Mouse (Mus musculus) central nervous system, embryonic 11.5 days (tissue): ENCODE data around the gene Ccdc189. TPM values are rescaled to one million over a fixed set of nuclear protein-coding genes. Genes with fewer than 3 reads are reported as not detected.

ENCODE experiments used
- polyA plus RNA-seq: library from polyadenylated mRNA; depleted of rRNA; stranded (reverse); fragments of >200 nt; gene quantifications from 2 replicates; pipeline ENCODE4 v1.2.3, GENCODE M21; 2012; rRNA removed

Gene Ccdc189
- 13.9 and 14.3 TPM in 2 replicates for polyA plus RNA-seq

DNA sequence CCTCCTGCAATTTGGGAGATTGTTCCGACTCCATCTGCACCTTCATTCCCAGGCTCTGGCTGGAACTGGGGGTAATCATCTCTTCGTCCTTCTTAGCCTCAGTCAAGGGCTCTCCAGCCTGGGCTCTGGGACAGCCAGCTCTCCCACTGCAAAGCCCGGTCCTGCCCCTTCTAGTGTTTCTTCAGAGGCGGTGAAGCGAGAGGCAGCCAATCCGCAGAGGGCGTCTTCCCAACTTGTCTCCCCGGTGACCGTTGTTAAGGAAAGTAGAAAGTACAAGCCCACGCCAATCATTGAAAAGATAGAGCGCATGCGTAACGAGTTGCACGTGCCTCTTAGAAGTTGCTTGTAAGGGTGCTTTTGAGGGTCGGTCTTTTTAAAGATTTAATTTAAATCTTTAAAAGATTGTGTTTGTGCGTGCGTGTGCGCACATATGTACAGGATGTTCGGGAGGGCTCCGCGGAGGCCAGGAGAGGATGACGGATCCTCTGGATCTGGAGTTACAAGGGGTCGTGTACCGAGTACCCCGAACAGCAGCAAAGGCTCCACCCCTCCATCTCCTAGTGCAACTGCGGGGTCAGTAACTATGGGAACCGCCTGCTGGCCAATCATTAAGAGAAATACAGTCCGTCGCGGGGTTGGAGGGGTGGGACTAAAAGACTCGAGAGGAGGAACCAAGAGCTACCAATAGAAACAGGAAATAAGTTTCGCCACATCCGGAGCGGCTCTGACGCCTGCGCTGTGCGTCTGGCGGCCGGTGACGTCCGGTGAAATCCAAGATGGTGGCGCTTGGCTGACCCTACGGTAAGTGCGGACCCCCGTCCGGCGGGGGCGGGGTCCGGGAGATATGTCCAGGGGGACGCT is at the start of gene Ccdc189, which contains the start of gene Rnf40:
Gene Ccdc189 (minus strand): TSS at position 585 of the 861 bp plus-strand sequence.
Gene Rnf40 (plus strand): TSS at position 757 of the 861 bp plus-strand sequence.

DNA sequence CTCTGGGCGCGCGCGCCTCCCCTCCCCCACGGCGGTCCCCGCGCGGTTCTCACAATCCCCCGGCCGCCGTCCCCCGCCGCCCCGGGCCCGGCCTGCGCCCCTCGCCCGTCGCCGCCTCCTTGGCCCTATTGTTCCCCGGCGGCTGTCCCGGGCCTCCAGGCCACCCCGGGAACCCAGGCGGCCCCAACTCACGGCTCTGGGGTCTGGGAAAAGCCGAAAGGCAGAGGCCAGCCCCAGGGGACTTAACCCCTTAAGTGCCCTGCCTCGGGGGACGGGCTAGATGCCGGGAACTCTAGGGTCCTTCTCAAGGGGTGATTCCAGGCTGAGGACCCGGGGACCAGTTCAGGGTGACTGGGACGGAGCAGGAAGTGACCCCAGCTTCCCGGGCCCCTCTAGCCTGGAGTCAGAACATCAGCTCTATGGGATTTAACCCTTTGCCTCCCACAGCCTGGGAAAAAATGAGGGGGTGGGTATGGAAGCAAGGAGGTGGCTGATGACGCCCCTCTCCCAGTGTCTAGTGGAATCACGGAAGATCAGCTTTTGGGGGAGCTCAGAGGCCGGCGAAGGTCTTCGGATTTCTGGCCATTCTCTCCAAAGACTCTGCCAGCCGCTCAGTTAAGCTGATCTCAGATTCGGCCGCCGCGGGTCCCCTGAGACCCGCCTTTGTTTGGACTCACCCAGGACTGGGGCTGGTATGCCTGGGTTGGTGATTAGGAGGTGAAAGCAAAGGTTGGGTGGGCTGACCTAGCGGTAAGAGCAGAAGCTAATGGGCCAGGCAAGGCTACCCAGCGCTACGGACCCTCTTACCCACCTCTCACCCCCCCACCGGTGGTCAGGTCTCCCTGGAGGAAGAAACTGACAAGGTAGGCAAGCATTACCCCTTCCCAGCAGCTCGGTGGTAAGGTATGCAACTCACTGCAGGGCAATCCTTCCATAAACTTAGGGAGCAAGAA is 26.8 kb upstream of the Ccdc189 start, which contains the start of gene Zfp629:
Gene Zfp629 (minus strand): TSS at position 907 of the 953 bp plus-strand sequence.

DNA sequence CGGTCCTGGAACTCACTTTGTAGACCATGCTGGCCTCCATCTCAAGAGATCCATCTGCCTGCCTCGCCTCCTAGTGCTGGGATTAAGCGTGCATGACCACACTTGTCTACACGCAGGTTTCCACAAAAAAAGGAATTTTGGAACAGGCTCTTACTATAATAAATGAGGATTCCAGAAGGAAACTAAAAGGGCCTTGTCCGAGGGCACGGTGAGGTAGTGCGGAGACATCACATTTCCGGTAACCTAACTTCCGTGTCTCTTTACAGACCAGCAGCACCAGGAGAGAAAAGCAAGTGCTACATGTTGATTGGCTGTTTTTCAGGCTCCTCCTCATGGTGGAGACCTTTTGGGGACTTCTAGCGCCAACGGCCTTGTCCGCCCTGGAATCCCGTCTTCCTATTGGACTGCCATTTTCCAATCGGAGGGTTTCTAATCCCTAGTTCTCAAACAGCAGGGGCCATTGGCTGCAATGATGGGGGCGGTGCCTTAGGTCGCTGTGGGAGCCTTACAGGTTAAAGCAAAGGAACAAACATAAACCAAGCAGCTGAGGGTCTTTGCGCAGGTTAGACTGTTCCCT is 15.4 kb downstream of the Ccdc189 start, which contains the start of gene Phkg2:
Gene Phkg2 (plus strand): TSS at position 446 of the 577 bp plus-strand sequence.

DNA sequence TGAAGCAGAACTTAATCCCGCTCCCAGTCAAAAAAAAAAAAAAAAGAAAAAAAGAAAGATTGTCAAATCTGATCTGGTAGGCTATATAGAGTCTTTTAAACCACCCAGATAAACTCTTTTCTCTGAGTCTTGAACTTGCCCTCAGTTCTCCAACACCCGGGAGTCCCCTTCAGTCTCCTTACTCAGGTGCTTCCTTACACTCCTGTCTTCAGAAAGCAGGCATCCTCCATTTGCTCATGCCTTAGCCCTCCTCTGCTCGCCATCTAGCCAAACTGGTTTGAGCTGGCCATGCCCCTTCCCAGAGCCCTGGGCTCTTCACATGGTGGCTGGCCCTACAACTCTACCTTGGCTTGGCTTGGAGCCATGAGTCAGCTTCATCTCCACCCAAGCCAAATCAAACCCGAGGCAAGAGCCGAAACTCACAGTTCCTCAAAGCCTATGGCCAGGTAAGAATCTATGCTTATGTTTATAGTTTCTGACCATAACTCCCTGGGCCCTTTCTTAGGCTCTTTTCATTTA is 27.0 kb downstream of the Ccdc189 start, which contains the start of gene Tmem265:
Gene Tmem265 (plus strand): TSS at position 51 of the 519 bp plus-strand sequence.

Other genes starting within 250 kb of the Ccdc189 start
- 33.5 and 37.3 TPM in 2 replicates for gene Zfp768, start 243.0 kb downstream of the Ccdc189 start, polyA plus RNA-seq
- gene Zfp747, start 212.5 kb downstream of the Ccdc189 start, polyA plus RNA-seq: 7.2 and 7.9 TPM in 2 replicates
- gene 9130019O22Rik, start 201.4 kb downstream of the Ccdc189 start, polyA plus RNA-seq: 2.7 and 3.5 TPM in 2 replicates
- 5.4 and 7.4 TPM in 2 replicates for gene E430018J23Rik, start 195.0 kb downstream of the Ccdc189 start, polyA plus RNA-seq
- gene Zfp764, start 181.8 kb downstream of the Ccdc189 start, polyA plus RNA-seq: 4.3 and 5.6 TPM in 2 replicates
- 18.0 and 18.7 TPM in 2 replicates for gene Zfp688, start 166.5 kb downstream of the Ccdc189 start, polyA plus RNA-seq
- gene Zfp689, start 139.4 kb downstream of the Ccdc189 start, polyA plus RNA-seq: 10.8 and 12.9 TPM in 2 replicates
- 68.6 and 71.9 TPM in 2 replicates for gene Prr14, start 129.0 kb downstream of the Ccdc189 start, polyA plus RNA-seq
- gene Fbrs, start 109.4 kb downstream of the Ccdc189 start, polyA plus RNA-seq: 31.3 and 33.7 TPM in 2 replicates
- 27.1 and 30.8 TPM in 2 replicates for gene Srcap, start 76.6 kb downstream of the Ccdc189 start, polyA plus RNA-seq
- gene Gm42715, start 69.0 kb downstream of the Ccdc189 start, polyA plus RNA-seq: 28.0 and 80.1 TPM in 2 replicates
- 0.14 TPM in 1 of 2 replicates, not detected in the other for gene Tmem265, start 27.2 kb downstream of the Ccdc189 start, polyA plus RNA-seq
- 79.1 and 101 TPM in 2 replicates for gene Phkg2, start 15.3 kb downstream of the Ccdc189 start, polyA plus RNA-seq
- gene Rnf40, start 172 bp upstream of the Ccdc189 start, polyA plus RNA-seq: 53.8 and 65.4 TPM in 2 replicates
- 37.7 and 70.8 TPM in 2 replicates for gene Zfp629, start 27.2 kb upstream of the Ccdc189 start, polyA plus RNA-seq
- gene Bcl7c, start 120.3 kb upstream of the Ccdc189 start, polyA plus RNA-seq: 60.0 and 95.8 TPM in 2 replicates
- 11.5 and 13.9 TPM in 2 replicates for gene Ctf1, start 124.1 kb upstream of the Ccdc189 start, polyA plus RNA-seq
- gene Ctf2, start 143.6 kb upstream of the Ccdc189 start, polyA plus RNA-seq: not detected in 2 replicates
- 84.5 and 155 TPM in 2 replicates for gene Fbxl19, start 155.9 kb upstream of the Ccdc189 start, polyA plus RNA-seq
- gene Orai3, start 181.2 kb upstream of the Ccdc189 start, polyA plus RNA-seq: 6.3 and 10.3 TPM in 2 replicates
- gene Setd1a, start 188.1 kb upstream of the Ccdc189 start, polyA plus RNA-seq: 26.7 and 29.9 TPM in 2 replicates
- 0.63 and 11.8 TPM in 2 replicates for gene Gm49388, start 197.0 kb upstream of the Ccdc189 start, polyA plus RNA-seq
- 8.7 and 16.1 TPM in 2 replicates for gene Hsd3b7, start 212.0 kb upstream of the Ccdc189 start, polyA plus RNA-seq
- 69.6 and 99.1 TPM in 2 replicates for gene Stx4a, start 235.7 kb upstream of the Ccdc189 start, polyA plus RNA-seq
- 36.0 and 46.5 TPM in 2 replicates for gene Stx1b, start 236.0 kb upstream of the Ccdc189 start, polyA plus RNA-seq